Mouse (Mus musculus): ENCODE data around the gene Defb18. TPM values are rescaled to one million over a fixed set of nuclear protein-coding genes. Genes with fewer than 3 reads are reported as not detected.
"Not testable (repeated sequence)": the region's sequence is repeated elsewhere in the genome, so short reads cannot be mapped to it uniquely, and the experiment has no call there.

Defb18 gene
- polyA plus RNA-seq (2017; shearing (Covaris generic)): not detected

DNA sequence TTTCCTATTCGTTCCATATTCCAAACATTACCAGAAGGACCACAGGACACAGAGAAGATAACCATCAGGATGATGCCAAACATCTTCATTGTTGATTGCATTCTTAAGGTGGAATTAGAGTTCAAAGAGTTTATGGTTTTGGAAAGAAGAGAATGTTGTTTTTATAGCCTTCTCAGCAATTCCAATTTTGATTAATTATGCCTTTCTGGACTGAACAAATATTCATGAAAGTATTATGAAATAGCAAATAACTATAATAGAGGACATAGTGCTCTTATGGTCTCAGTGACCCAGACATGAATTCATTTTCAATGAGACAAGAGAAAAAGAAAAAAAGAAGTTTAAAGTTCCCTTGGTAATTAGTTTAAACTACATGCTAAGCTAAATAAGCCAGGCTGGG, at the start of gene Defb18:
Gene Defb18 (minus strand): TSS at position 101 of the 400 bp plus-strand sequence.
- ATAC-seq: no peak

DNA sequence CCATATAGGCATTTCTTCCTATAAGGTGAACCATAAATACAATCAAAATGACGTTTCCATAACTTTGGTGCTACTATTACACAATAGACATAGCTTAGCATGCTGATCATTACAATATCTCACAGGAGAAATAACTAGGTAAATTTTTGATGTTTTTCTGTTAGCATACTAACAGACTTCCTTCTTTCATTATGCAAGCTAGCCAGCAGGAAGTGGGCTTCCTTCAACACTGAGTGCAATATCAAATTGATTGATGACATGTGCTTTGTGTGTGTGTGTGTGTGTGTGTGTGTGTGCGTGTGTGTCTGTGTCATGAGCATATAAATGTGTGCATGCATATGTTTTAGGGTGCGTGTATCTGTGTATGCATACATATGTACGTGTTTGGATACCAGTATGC, 33.9 kb upstream of the Defb18 start:
- no peak for ATAC-seq

DNA sequence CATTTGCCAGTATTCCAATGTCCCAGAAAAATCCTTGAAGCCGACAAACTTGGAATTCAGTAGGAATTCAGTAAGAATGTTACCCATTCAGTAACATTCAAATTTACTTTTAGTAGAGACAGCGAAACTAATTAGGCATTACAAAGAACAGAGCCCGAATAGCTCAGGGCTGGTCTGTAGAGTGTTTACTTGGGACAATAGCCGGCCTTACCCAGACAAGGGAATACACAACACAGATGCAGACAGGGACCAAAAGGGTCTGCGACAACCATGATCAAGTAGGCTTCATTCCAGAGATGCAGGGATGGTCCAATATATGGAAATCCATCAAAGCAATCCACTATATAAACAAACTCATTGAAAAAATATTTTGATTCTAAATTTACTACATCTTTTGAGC, 31.6 kb upstream of the Defb18 start:
- ATAC-seq: no peak

DNA sequence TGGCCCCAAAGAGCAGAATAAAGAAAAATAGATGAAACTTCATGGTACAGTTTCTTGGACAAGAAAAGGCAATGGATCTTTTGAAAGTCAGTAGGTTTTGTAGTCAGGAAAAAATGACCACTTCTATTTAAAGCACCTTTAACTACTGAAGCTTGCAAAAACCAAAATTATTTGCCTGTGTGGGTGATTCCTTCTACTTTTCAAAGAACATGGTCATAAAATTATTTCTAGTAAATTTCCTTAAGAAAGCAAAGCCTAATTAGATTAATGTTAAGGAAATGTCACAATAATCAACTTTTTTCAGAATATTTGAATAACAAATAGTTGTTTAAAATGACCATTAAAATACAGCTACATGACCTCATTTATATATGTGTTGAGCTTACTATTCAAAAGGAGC, 27.8 kb upstream of the Defb18 start, which contains the start of gene Defb41:
Gene Defb41 (minus strand): TSS at position 101 of the 400 bp plus-strand sequence.
- no peak for ATAC-seq

DNA sequence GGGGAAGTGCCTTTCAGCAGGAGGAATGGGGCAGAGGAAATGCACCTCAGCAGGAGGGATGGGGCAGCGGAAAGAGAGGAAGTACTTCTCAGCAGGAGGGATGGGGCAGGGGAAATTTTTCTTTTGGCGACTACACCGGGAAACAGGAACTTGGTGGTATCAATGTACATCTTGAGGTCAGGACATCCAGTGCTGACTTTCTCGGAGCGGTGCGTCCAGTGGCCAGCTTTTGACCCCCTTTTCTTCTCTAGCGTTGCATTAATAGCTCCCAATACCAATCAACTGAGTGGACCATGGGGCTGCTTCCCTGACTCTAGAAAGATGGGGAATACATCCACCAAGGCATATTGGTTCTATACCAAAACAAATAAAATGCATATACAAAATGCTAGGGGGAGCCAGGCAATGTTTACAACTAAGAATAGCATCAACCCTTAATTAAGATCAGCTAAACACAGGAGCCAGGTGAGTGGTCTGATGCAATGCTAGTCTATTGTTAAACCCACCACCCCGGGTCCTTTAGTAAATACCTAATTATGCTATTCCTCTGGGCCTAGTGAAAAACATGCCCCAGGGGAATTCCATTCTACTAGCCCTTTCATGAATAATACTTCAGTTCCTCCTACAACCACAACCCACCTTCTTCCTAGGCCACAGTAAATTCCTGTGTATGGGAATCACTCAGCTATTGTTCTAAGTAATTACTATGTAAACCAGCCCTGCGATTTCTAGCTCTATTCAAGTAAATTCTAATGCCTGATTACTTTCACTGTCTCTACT, 8.7 kb upstream of the Defb18 start:
- ATAC-seq: not testable (repeated sequence)

DNA sequence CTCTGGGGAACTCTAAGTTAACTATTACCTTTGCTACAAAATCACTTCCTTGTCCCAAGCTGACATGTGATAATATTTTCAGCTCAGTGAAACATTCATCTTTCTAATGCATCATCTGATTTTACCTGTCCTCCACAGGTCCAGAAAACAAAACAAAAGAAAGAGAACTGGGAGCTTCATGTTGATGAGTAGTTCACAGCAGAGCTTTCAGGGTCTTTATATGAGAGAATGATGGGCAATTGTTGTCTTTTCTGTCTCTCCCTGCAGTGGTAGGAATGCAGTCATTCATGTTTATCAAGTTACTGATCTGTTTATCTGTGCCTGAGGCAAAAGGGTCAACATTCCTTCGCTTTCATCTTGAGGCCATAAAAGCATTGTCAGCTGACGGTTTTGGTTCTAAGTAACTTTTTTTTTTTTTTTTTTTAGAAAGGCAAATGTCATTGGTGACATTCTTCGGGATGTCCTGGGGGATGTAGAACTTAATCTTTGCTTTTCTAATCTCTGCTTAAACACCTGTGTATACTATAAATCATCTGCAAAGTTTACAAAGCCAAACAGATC, 13.8 kb downstream of the Defb18 start:
- no peak for ATAC-seq

DNA sequence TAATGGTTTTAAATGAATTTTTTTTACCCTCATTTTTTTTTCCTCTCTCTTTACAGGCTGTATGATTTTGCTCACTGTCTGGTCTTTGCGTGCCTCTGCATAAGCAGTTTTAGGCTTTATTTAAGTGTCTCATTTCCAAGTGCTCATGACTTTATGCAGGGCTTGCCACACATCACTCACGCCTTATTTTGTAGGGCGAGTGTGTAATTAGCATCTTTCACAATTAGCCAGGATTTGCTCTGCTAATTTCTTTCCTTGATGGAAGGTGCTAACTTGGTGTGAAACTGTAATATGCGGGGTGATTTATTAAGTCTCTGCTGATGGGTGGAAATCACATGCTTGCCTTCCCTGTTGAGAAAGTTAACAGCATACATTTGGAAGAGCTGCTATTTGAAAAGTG, 45.5 kb downstream of the Defb18 start:
- no peak for ATAC-seq

DNA sequence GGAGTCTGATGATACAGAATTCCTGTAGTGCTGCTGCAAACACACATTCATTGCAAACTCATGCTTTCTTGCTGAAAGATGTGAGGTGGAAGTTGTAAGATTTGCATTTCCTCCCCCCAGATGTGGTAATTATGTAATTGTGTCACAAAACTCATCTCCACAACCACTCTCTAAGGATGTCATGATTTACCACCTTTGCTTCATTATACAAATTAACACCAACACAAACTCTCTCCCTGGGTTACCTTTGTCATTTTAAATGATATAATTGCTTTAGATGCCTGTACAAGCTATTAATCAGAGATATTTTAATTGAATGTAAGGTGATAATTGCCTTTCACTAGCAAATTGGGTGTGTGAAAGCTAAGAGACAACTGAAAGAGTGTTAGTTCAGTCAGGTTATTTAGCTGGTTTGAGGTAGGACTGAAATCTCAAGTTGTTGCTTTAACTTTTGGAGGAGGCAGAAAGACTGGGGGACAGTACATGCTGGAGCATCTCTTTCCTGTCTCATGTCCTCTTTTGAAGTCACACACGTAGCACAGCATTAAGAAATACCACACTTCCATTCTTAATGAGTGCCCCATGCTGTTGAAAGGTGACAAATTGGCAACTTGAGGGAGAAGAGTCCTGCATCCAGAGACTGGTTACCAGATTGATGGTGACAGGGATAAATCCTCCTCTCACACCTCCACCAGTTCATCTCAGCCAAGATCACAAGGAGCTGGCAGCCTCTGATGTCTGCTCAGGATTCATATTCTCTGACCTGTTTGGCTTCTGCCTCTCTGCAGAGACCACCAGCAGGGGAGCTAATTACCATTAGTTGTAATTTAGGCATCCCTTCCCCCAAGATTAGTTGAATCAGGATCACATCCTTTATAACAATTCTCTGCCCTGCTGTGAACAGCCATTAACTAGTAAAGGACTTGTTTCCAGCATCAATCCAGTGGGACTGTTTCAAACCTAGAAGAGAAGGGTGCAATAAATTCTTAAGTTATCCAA, 46.2 kb downstream of the Defb18 start:
- ATAC-seq: no peak

Other genes starting within 250 kb of the Defb18 start
- not detected for gene Crisp4, start 91.5 kb downstream of the Defb18 start, polyA plus RNA-seq (2017; shearing (Covaris generic))
- not detected for gene Defb41, start 27.7 kb upstream of the Defb18 start, polyA plus RNA-seq (2017; shearing (Covaris generic))

Measured in CD4-positive, CD25-positive, alpha-beta regulatory T cell, adult 4 months (primary cell).